Mouse (Mus musculus): Measurements from ENCODE around the gene Map7d1. TPM values are rescaled to one million over a fixed set of nuclear protein-coding genes. Genes with fewer than 3 reads are reported as not detected.

Gene Map7d1
- polyA plus RNA-seq, 1 experiment from 2014 or later, result 7.2 TPM

GRCm38 (mm10) chr4:126200036-126200435 lies 56.1 kb downstream of the Map7d1 start:
- TF ChIP-seq EP300 (IDR thresholded peaks at IDR 0.05; ENCODE audit: low read depth), result no peak
- no peak for TF ChIP-seq CTCF (IDR thresholded peaks at IDR 0.05; ENCODE audit: low read depth)
- Histone ChIP-seq H3K27me3 (ENCODE audit: insufficient read depth, low read length) (no peaks in the 10 kb centered on the region), H3K9ac (replicated peaks) (peak overlapping the region; percentile 32; the same call in 1 of the 2 replicates), H3K4me2 (ENCODE audit: low read depth, low read length) (peak overlapping the region; percentile 82), H3K4me1 (ENCODE audit: insufficient read depth) (peaks cover 57% of the 10 kb centered on the region), H3K27ac (ENCODE audit: low read depth) (peak overlapping the region; percentile 97), H3K4me3 (ENCODE audit: low read depth, low read length) (peak overlapping the region; percentile 76), H3K36me3 (replicated peaks; ENCODE audit: insufficient read depth, low read length) (0 out of 2 replicates have a peak, but pooled peaks cover 4% of the 10 kb centered on the region), H3K9me3 (ENCODE audit: low read length) (no peaks in the 10 kb centered on the region)
- ATAC-seq (no peak), DNase-seq (no peak)
- WGBS (ENCODE audit: insufficient replicate concordance), result 20% methylated on average over 1 of the region's 1 CpGs

- Histone ChIP-seq H3K27ac (ENCODE audit: low read depth) (peak overlapping the region; percentile 97), H3K4me1 (ENCODE audit: insufficient read depth) (peaks cover 52% of the 10 kb centered on the region), H3K9ac (replicated peaks) (peak overlapping the region; percentile 32), H3K36me3 (replicated peaks; ENCODE audit: insufficient read depth, low read length) (peaks cover 6% of the 10 kb centered on the region), H3K27me3 (ENCODE audit: insufficient read depth, low read length) (no peaks in the 10 kb centered on the region), H3K9me3 (ENCODE audit: low read length) (no peaks in the 10 kb centered on the region), H3K4me3 (ENCODE audit: low read depth, low read length) (peak overlapping the region; percentile 76), H3K4me2 (ENCODE audit: low read depth, low read length) (peak overlapping the region; percentile 82)
- ATAC-seq (no peak), DNase-seq (no peak)
- WGBS (ENCODE audit: insufficient replicate concordance), result 26% methylated on average over 6 of the region's 6 CpGs
- TF ChIP-seq EP300 (IDR thresholded peaks at IDR 0.05; ENCODE audit: low read depth) (no peak), CTCF (IDR thresholded peaks at IDR 0.05; ENCODE audit: low read depth) (no peak)
Observed at GRCm38 (mm10) chr4:126199556-126199955, 56.6 kb downstream of the Map7d1 start.

GRCm38 (mm10) chr4:126197485-126197884 lies 58.7 kb downstream of the Map7d1 start:
- peak overlapping the region; percentile 0; the same call in 1 of the 2 replicates for H3K4me2 ChIP-seq (ENCODE audit: low read depth, low read length)
- no peaks in the 10 kb centered on the region for H3K27me3 ChIP-seq (ENCODE audit: insufficient read depth, low read length)

GRCm38 (mm10) chr4:126194916-126195315 lies 61.2 kb downstream of the Map7d1 start:
- H3K9me3 ChIP-seq (ENCODE audit: low read length), result no peaks in the 10 kb centered on the region
- H3K9ac ChIP-seq (replicated peaks), result no peak overlapping the region
- peaks cover 27% of the 10 kb centered on the region for H3K4me1 ChIP-seq (ENCODE audit: insufficient read depth)
- H3K4me2 ChIP-seq (ENCODE audit: low read depth, low read length), result no peak overlapping the region
- 87% methylated on average over 4 of the region's 4 CpGs for WGBS (ENCODE audit: insufficient replicate concordance)
- H3K36me3 ChIP-seq (replicated peaks; ENCODE audit: insufficient read depth, low read length), result peaks cover 39% of the 10 kb centered on the region
- TF ChIP-seq CTCF (IDR thresholded peaks at IDR 0.05; ENCODE audit: low read depth) (no peak), EP300 (IDR thresholded peaks at IDR 0.05; ENCODE audit: low read depth) (no peak)
- DNase-seq (no peak), ATAC-seq (no peak)
- no peaks in the 10 kb centered on the region for H3K27me3 ChIP-seq (ENCODE audit: insufficient read depth, low read length)
- no peak overlapping the region for H3K27ac ChIP-seq (ENCODE audit: low read depth)
- H3K4me3 ChIP-seq (ENCODE audit: low read depth, low read length), result no peak overlapping the region

More at GRCm38 (mm10) chr4:126197485-126197884, 58.7 kb downstream of the Map7d1 start:
- TF ChIP-seq EP300 (IDR thresholded peaks at IDR 0.05; ENCODE audit: low read depth), result no peak
- TF ChIP-seq CTCF (IDR thresholded peaks at IDR 0.05; ENCODE audit: low read depth), result no peak
- ATAC-seq, result no peak
- H3K9ac ChIP-seq (replicated peaks), result no peak overlapping the region
- H3K27ac ChIP-seq (ENCODE audit: low read depth), result no peak overlapping the region
- 46% methylated on average over 3 of the region's 3 CpGs for WGBS (ENCODE audit: insufficient replicate concordance)
- no peaks in the 10 kb centered on the region for H3K9me3 ChIP-seq (ENCODE audit: low read length)
- H3K4me3 ChIP-seq (ENCODE audit: low read depth, low read length), result no peak overlapping the region
- peaks cover 24% of the 10 kb centered on the region for H3K36me3 ChIP-seq (replicated peaks; ENCODE audit: insufficient read depth, low read length)
- peaks cover 36% of the 10 kb centered on the region for H3K4me1 ChIP-seq (ENCODE audit: insufficient read depth)
- DNase-seq, result no peak

- no peak overlapping the region for H3K27ac ChIP-seq (ENCODE audit: low read depth)
- no peaks in the 10 kb centered on the region for H3K27me3 ChIP-seq (ENCODE audit: insufficient read depth, low read length)
- peaks cover 39% of the 10 kb centered on the region for H3K36me3 ChIP-seq (replicated peaks; ENCODE audit: insufficient read depth, low read length)
- no peak for TF ChIP-seq CTCF (IDR thresholded peaks at IDR 0.05; ENCODE audit: low read depth)
- no peak for TF ChIP-seq EP300 (IDR thresholded peaks at IDR 0.05; ENCODE audit: low read depth)
- peaks cover 20% of the 10 kb centered on the region for H3K4me1 ChIP-seq (ENCODE audit: insufficient read depth)
- DNase-seq, result no peak
- no peak overlapping the region for H3K4me3 ChIP-seq (ENCODE audit: low read depth, low read length)
- ATAC-seq, result no peak
- H3K9ac ChIP-seq (replicated peaks), result no peak overlapping the region
- no peaks in the 10 kb centered on the region for H3K9me3 ChIP-seq (ENCODE audit: low read length)
- no peak overlapping the region for H3K4me2 ChIP-seq (ENCODE audit: low read depth, low read length)
Observed at GRCm38 (mm10) chr4:126194216-126194615, 61.9 kb downstream of the Map7d1 start.

- Histone ChIP-seq H3K9ac (replicated peaks) (no peak overlapping the region), H3K27me3 (ENCODE audit: insufficient read depth, low read length) (no peaks in the 10 kb centered on the region), H3K9me3 (ENCODE audit: low read length) (no peaks in the 10 kb centered on the region), H3K27ac (ENCODE audit: low read depth) (no peak overlapping the region), H3K4me3 (ENCODE audit: low read depth, low read length) (no peak overlapping the region), H3K36me3 (replicated peaks; ENCODE audit: insufficient read depth, low read length) (peaks cover 58% of the 10 kb centered on the region), H3K4me1 (ENCODE audit: insufficient read depth) (0 out of 2 replicates have a peak, but pooled peaks cover 2% of the 10 kb centered on the region), H3K4me2 (ENCODE audit: low read depth, low read length) (no peak overlapping the region)
- DNase-seq (no peak), ATAC-seq (no peak)
- TF ChIP-seq EP300 (IDR thresholded peaks at IDR 0.05; ENCODE audit: low read depth) (no peak), CTCF (IDR thresholded peaks at IDR 0.05; ENCODE audit: low read depth) (no peak)
- 86% methylated on average over 2 of the region's 2 CpGs for WGBS (ENCODE audit: insufficient replicate concordance)
Observed at GRCm38 (mm10) chr4:126190636-126191035, 65.5 kb downstream of the Map7d1 start.

GRCm38 (mm10) chr4:126187096-126187495 lies 69.0 kb downstream of the Map7d1 start:
- Histone ChIP-seq H3K4me1 (ENCODE audit: insufficient read depth) (0 out of 2 replicates have a peak, but pooled peaks cover 2% of the 10 kb centered on the region), H3K9ac (replicated peaks) (no peak overlapping the region), H3K4me2 (ENCODE audit: low read depth, low read length) (no peak overlapping the region), H3K27me3 (ENCODE audit: insufficient read depth, low read length) (no peaks in the 10 kb centered on the region), H3K27ac (ENCODE audit: low read depth) (no peak overlapping the region), H3K4me3 (ENCODE audit: low read depth, low read length) (no peak overlapping the region), H3K9me3 (ENCODE audit: low read length) (no peaks in the 10 kb centered on the region), H3K36me3 (replicated peaks; ENCODE audit: insufficient read depth, low read length) (peaks cover 54% of the 10 kb centered on the region)
- DNase-seq, result no peak
- no peak for ATAC-seq
- TF ChIP-seq EP300 (IDR thresholded peaks at IDR 0.05; ENCODE audit: low read depth) (no peak), CTCF (IDR thresholded peaks at IDR 0.05; ENCODE audit: low read depth) (no peak)
- 89% methylated on average over 3 of the region's 3 CpGs for WGBS (ENCODE audit: insufficient replicate concordance)
